Mouse (Mus musculus) forebrain, embryonic 10.5 days (tissue): Measurements from ENCODE around the gene Herc4. TPM values are rescaled to one million over a fixed set of nuclear protein-coding genes. Genes with fewer than 3 reads are reported as not detected.
A peak's percentile ranks its signal among the peaks of the same experiment; 100 is the strongest.
"Not testable (repeated sequence)": the region's sequence is repeated elsewhere in the genome, so short reads cannot be mapped to it uniquely, and the experiment has no call there.

Experiments used
- DNase-seq: peaks from one replicate; pipeline ENCODE4 v3.0.0-alpha.2; 2017; ENCODE audit warnings: low spot score; ENCODE audit errors: extremely low spot score
- H3K27ac ChIP-seq: fragments of 300-500 bp; sonication (generic); 2 replicates; pipeline ENCODE4 v1.5.1; 2016; ENCODE audit warnings: mild to moderate bottlenecking
- H3K27me3 ChIP-seq: fragments of 300-500 bp; sonication (generic); 2 replicates; pipeline ENCODE4 v1.6.1; 2016; ENCODE audit warnings: mild to moderate bottlenecking; ENCODE audit not compliant: poor library complexity, severe bottlenecking
- H3K36me3 ChIP-seq: fragments of 300-500 bp; sonication (generic); replicated peaks from 2 replicates; pipeline ENCODE4 v1.6.1; 2016; ENCODE audit warnings: mild to moderate bottlenecking, moderate library complexity
- H3K4me1 ChIP-seq: fragments of 300-500 bp; sonication (generic); 2 replicates; pipeline ENCODE4 v1.6.1; 2016
- H3K4me3 ChIP-seq: fragments of 300-500 bp; sonication (generic); 2 replicates; pipeline ENCODE4 v1.5.1; 2016; ENCODE audit warnings: mild to moderate bottlenecking, moderate library complexity
- H3K9me3 ChIP-seq: fragments of 300-500 bp; sonication (generic); 2 replicates; pipeline ENCODE4 v1.6.1; 2016; ENCODE audit warnings: mild to moderate bottlenecking, moderate library complexity
- WGBS: fragments of 180-500 bp; shearing (Covaris S2); methylation state at CpG from one replicate; pipeline ENCODE4 v1.1.7; 2016; 5-methylcytosine and 5-hydroxymethylcytosine counted together
- polyA plus RNA-seq: library from polyadenylated mRNA; unstranded; fragments of >200 nt; fragmentation: Nextera tagmentation; extraction: Ambion mirVana; gene quantifications from 2 replicates; pipeline ENCODE4 v1.2.1, GENCODE M21; 2016

Gene Herc4
- polyA plus RNA-seq, 1 experiment from 2014 or later: 54.0 TPM

DNA sequence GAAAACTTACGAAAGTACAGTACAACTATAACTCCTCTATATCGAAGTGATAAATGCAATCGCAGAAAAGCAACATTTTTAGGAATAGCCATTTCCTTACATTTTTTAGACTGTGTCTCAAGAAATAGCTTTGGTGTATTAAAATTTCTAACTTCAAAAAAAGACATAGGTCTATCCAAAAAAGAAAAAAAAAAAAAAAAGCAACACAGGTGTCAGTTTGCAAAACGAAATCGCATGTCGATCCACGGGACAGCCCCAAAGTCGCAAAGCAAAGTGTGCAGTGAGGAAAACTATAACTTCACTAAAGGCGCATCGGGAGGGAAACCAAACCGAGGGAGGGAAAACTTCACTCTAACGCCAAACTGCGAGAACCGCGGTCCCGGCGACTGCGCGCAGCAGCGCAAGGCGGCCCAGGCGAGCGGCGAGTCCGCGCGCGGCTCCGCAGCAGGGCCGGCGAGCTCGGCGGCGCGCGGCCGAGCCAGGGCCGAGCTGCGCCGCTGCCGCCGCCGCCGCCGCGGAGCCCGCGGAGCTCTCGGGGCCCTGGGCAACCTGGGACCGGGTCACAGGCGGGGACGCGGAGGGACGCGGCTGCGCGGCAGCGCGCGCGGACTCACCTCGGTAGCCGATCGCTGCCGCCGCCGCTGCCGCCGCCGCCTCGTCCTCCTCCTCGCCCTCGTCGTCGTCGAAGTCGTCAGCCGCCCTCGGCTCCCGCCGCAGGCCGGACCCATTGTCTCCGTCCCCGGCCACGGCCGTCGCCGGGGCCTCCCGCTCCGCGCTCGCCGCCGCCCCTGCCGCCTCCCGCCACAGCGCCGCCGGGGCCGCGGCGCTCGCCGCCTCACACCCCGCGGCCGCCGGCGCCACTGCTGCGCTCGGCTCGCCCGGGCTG is 94.6 kb downstream of the Herc4 start:
- Histone ChIP-seq H3K9me3 (no peaks in the 10 kb centered on the region), H3K4me3 (peak overlapping the region; percentile 80), H3K4me1 (peaks cover 21% of the 10 kb centered on the region), H3K36me3 (peaks cover 31% of the 10 kb centered on the region), H3K27me3 (peaks cover 10% of the 10 kb centered on the region), H3K27ac (peak overlapping the region; percentile 97)
- 2% methylated on average over 102 of the region's 113 CpGs for WGBS
- DNase-seq: peak; percentile 55

GRCm38 (mm10) chr10:63338914-63339643 is 95.5 kb downstream of the Herc4 start:
- no peaks in the 10 kb centered on the region for H3K9me3 ChIP-seq
- peak; percentile 86 for DNase-seq

GRCm38 (mm10) chr10:63341351-63341750 is 97.7 kb downstream of the Herc4 start:
- DNase-seq: no peak
- H3K4me1 ChIP-seq: peaks cover 19% of the 10 kb centered on the region
- 85% methylated on average over 2 of the region's 2 CpGs for WGBS
- peaks cover 10% of the 10 kb centered on the region for H3K27me3 ChIP-seq
- 0 out of 2 replicates have a peak, but pooled peaks cover under 1% of the 10 kb centered on the region for H3K36me3 ChIP-seq
- H3K4me3 ChIP-seq: no peak overlapping the region
- H3K9me3 ChIP-seq: no peaks in the 10 kb centered on the region
- H3K27ac ChIP-seq: no peak overlapping the region

More at GRCm38 (mm10) chr10:63338914-63339643, 95.5 kb downstream of the Herc4 start:
- peaks cover 10% of the 10 kb centered on the region for H3K27me3 ChIP-seq
- H3K36me3 ChIP-seq: peaks cover 23% of the 10 kb centered on the region
- H3K4me1 ChIP-seq: peaks cover 21% of the 10 kb centered on the region
- peak overlapping the region; percentile 97 for H3K27ac ChIP-seq
- WGBS: under 1% methylated on average over 48 of the region's 74 CpGs
- peak overlapping the region; percentile 80 for H3K4me3 ChIP-seq

- Histone ChIP-seq H3K27me3 (peaks cover 9% of the 10 kb centered on the region), H3K4me1 (peaks cover 15% of the 10 kb centered on the region), H3K4me3 (no peak overlapping the region), H3K9me3 (no peaks in the 10 kb centered on the region), H3K27ac (no peak overlapping the region), H3K36me3 (no peaks in the 10 kb centered on the region)
- 91% methylated on average over 3 of the region's 3 CpGs for WGBS
- no peak for DNase-seq
Measured at GRCm38 (mm10) chr10:63344751-63345150, 101.1 kb downstream of the Herc4 start.

DNA sequence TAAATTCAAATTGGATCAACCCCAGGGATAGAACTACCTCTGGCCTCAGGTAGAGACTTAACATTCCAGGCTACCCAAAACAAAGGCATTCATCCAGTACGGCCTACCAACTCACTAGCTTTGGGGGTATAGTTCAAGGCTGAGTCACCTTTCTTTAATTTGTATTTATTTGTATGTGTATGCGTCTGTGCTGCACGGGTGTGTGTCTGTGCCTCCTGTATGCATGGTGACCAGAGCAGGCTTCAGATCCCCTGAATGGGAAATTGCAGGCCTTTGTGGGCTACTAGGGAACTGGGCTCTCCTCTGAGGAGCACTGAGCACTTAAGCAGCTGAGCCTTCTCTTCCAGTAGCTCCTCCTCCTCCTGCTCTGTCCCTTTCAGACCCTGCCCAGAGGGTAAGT is 104.7 kb downstream of the Herc4 start:
- no peak for DNase-seq
- 31% methylated on average over 3 of the region's 3 CpGs for WGBS
- no peaks in the 10 kb centered on the region for H3K27me3 ChIP-seq
- H3K4me3 ChIP-seq: no peak overlapping the region
- no peaks in the 10 kb centered on the region for H3K36me3 ChIP-seq
- 0 out of 2 replicates have a peak overlapping the region, but pooled peaks have one; percentile 11 for H3K27ac ChIP-seq
- no peaks in the 10 kb centered on the region for H3K9me3 ChIP-seq
- peaks cover 15% of the 10 kb centered on the region for H3K4me1 ChIP-seq

DNA sequence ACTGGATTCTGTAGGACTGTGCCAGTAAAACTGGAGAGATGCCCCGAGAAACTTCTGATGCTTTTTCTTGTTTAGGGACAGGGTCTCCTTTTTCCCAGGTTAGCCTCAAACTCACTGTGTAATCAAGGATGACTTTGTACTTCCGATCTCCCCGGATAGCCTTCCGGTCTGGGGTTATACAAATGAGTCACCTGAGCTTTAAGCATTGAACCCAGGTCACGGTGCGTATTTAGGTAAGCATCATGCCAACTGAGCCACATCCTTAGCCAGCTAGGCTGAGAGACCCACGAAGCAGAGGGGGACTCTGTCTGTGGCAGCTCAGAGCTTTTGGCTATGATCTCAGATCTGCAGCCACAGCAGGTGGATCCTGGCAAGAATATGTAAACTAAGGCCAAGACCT is 107.1 kb downstream of the Herc4 start:
- whole genome bisulfite sequencing: 91% methylated on average over 7 of the region's 7 CpGs
- DNase-seq: no peak
- no peak overlapping the region for H3K27ac ChIP-seq
- H3K4me3 ChIP-seq: no peak overlapping the region
- peaks cover 15% of the 10 kb centered on the region for H3K4me1 ChIP-seq
- H3K36me3 ChIP-seq: no peaks in the 10 kb centered on the region
- H3K9me3 ChIP-seq: peaks cover 3% of the 10 kb centered on the region; the same call in 1 of the 2 replicates
- no peaks in the 10 kb centered on the region for H3K27me3 ChIP-seq

GRCm38 (mm10) chr10:63351099-63351498 is 107.5 kb downstream of the Herc4 start:
- H3K36me3 ChIP-seq, H3K9me3 ChIP-seq, H3K27me3 ChIP-seq, DNase-seq, H3K27ac ChIP-seq, H3K4me3 ChIP-seq: not testable (repeated sequence)
- WGBS: 91% methylated on average over 7 of the region's 7 CpGs
- peaks cover 15% of the 10 kb centered on the region for H3K4me1 ChIP-seq

GRCm38 (mm10) chr10:63352111-63352510 is 108.5 kb downstream of the Herc4 start:
- no peak overlapping the region for H3K27ac ChIP-seq
- H3K4me1 ChIP-seq: peaks cover 15% of the 10 kb centered on the region
- H3K9me3 ChIP-seq: peaks cover 3% of the 10 kb centered on the region; the same call in 1 of the 2 replicates
- 88% methylated on average over 5 of the region's 5 CpGs for WGBS
- DNase-seq: no peak
- no peaks in the 10 kb centered on the region for H3K36me3 ChIP-seq
- H3K27me3 ChIP-seq: no peaks in the 10 kb centered on the region
- no peak overlapping the region for H3K4me3 ChIP-seq

DNA sequence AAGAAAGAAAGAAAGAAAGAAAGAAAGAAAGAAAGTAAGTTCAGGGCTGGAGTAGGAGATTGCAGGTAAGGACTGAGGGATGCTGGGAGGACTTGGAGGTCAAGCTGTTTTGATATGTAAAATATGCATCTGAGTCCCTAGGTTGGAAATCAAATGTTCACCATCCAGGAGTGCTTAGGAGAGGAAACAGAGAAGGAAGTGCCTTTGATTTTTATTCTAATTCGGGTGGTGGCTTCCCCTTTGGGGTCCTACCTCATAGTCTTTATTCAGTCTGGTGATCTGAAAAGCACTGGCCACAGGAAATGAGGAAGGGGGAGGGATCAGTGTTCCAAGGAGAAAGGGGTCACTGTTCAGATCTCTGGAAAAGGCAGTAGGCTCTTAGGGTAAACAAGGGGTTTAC is 116.9 kb downstream of the Herc4 start:
- Histone ChIP-seq H3K27me3 (no peaks in the 10 kb centered on the region), H3K9me3 (peaks cover 5% of the 10 kb centered on the region; the same call in 1 of the 2 replicates), H3K4me1 (no peaks in the 10 kb centered on the region), H3K4me3 (no peak overlapping the region), H3K36me3 (no peaks in the 10 kb centered on the region), H3K27ac (no peak overlapping the region)
- DNase-seq: no peak
- WGBS: 90% methylated on average over 1 of the region's 1 CpGs

- Histone ChIP-seq H3K4me1 (0 out of 2 replicates have a peak, but pooled peaks cover 2% of the 10 kb centered on the region), H3K27me3 (no peaks in the 10 kb centered on the region), H3K36me3 (no peaks in the 10 kb centered on the region), H3K27ac (no peak overlapping the region), H3K4me3 (no peak overlapping the region; the same call in 1 of the 2 replicates), H3K9me3 (peaks cover 5% of the 10 kb centered on the region; the same call in 1 of the 2 replicates)
- 65% methylated on average over 7 of the region's 7 CpGs for WGBS
- no peak for DNase-seq
Measured at GRCm38 (mm10) chr10:63365918-63366455, 122.4 kb downstream of the Herc4 start.

DNA sequence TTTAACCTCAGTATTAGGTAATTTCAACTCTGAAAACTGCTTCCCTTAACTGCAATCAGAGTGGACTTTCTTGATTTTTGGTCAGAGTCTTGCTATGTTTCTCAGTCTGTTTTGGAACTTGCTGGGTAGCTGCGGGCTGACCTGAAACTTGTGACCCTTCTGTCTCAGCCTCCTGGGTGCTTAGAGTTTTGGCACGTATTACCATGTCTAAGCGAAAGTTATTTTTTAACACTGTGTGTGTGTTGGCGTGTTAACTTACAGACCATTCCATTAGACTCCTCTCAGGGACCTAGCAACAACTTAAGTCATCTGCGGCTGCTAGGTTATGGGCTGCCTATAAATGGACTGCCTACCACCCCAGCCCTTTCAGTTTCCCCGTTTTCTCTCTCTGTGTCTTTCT is 123.8 kb downstream of the Herc4 start:
- no peaks in the 10 kb centered on the region for H3K36me3 ChIP-seq
- H3K27me3 ChIP-seq: no peaks in the 10 kb centered on the region
- H3K4me3 ChIP-seq: no peak overlapping the region
- no peak for DNase-seq
- peaks cover 5% of the 10 kb centered on the region; the same call in 1 of the 2 replicates for H3K9me3 ChIP-seq
- 84% methylated on average over 6 of the region's 6 CpGs for WGBS
- H3K4me1 ChIP-seq: 0 out of 2 replicates have a peak, but pooled peaks cover 2% of the 10 kb centered on the region
- no peak overlapping the region for H3K27ac ChIP-seq
